Mouse (Mus musculus) left cerebral cortex, adult 11 months (tissue): ENCODE results near the gene Ypel3.

Experiments
- DNase-seq: peaks from one replicate; pipeline ENCODE4 v3.0.0; 2022; ENCODE audit warnings: low spot score

Ypel3 gene

GRCm38 (mm10) chr7:126815726-126816222 is 39.0 kb downstream of the Ypel3 start:
- DNase-seq, result no peak

GRCm38 (mm10) chr7:126816494-126816893 is 39.7 kb downstream of the Ypel3 start:
- DNase-seq, result no peak

GRCm38 (mm10) chr7:126817595-126817994 is 40.8 kb downstream of the Ypel3 start:
- no peak for DNase-seq

- DNase-seq, result no peak
These were observed 42.1 kb downstream of the Ypel3 start for GRCm38 (mm10) chr7:126818818-126819217.

GRCm38 (mm10) chr7:126821835-126822511 is 45.2 kb downstream of the Ypel3 start:
- no peak for DNase-seq

- DNase-seq, result no peak
These were observed 46.0 kb downstream of the Ypel3 start for GRCm38 (mm10) chr7:126822741-126823140.

- no peak for DNase-seq
These were observed 46.5 kb downstream of the Ypel3 start for GRCm38 (mm10) chr7:126823202-126823711.

GRCm38 (mm10) chr7:126823940-126824339 is 47.2 kb downstream of the Ypel3 start:
- no peak for DNase-seq

GRCm38 (mm10) chr7:126825403-126825802 is 48.6 kb downstream of the Ypel3 start:
- no peak for DNase-seq

GRCm38 (mm10) chr7:126825952-126826351 is 49.2 kb downstream of the Ypel3 start:
- DNase-seq, result no peak
